ENCODE assay signal across 8 mouse cellular contexts in the genomic region with DNA sequence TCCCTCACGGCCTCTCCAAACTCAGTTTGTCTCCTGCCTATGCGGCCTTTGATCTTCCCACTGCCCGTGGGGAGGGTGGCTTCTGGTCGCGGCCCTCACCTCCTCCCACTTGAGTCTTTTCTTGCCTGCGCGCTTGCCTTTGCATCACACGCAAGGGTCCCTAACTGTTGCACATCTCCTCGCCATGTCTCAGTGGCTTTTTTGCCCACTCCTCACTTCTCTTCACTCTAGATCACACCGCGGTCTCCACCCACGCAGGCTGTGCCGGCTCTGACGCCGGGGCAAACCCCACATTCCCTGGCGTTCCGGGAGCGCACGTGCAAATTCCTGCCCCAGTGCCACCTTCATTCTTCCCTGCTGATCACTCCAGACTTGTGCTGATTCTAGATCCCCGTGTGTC. TPM values are rescaled to one million over a fixed set of nuclear protein-coding genes. Genes with fewer than 3 reads are reported as not detected.
DNase-seq lines count a peak whose midpoint lies in the region; ATAC-seq and TF ChIP-seq lines count a peak whose summit lies in the region.

No protein-coding gene starts in this region.

- no peaks in the 10 kb centered on the region for H3K27me3 ChIP-seq in embryonic facial prominence, embryonic 12.5 days
- no peaks in the 10 kb centered on the region for H3K27me3 ChIP-seq in hindbrain, embryonic 10.5 days (ENCODE audit: insufficient read depth, poor library complexity, severe bottlenecking)
- H3K27me3 ChIP-seq in limb, embryonic 14.5 days (ENCODE audit: control insufficient read depth, insufficient read depth, low read length), result no peaks in the 10 kb centered on the region
- no peaks in the 10 kb centered on the region for H3K27me3 ChIP-seq in myocyte (ENCODE audit: control insufficient read depth, insufficient read depth, insufficient read length)

- no peak for DNase-seq in cerebellum, postnatal 14 days
- peak; percentile 65 for DNase-seq in 3T3-L1 (ENCODE audit: low read depth, low spot score)
- DNase-seq in hindbrain, embryonic 10.5 days (ENCODE audit: low spot score), result no peak
- DNase-seq in limb, embryonic 14.5 days (ENCODE audit: low spot score), result no peak
- no peak for DNase-seq in cerebellum, postnatal 25 days

- H3K36me3 ChIP-seq in embryonic facial prominence, embryonic 12.5 days, result peaks cover 35% of the 10 kb centered on the region
- peaks cover 64% of the 10 kb centered on the region for H3K36me3 ChIP-seq in hindbrain, embryonic 10.5 days
- peaks cover 47% of the 10 kb centered on the region for H3K36me3 ChIP-seq in limb, embryonic 14.5 days (ENCODE audit: control insufficient read depth, insufficient read depth, low read length)
- H3K36me3 ChIP-seq in myocyte (ENCODE audit: control insufficient read depth, insufficient read depth), result peaks cover 19% of the 10 kb centered on the region

- peaks cover 22% of the 10 kb centered on the region for H3K4me1 ChIP-seq in embryonic facial prominence, embryonic 12.5 days
- peaks cover 27% of the 10 kb centered on the region for H3K4me1 ChIP-seq in hindbrain, embryonic 10.5 days (replicated peaks)
- peaks cover 12% of the 10 kb centered on the region for H3K4me1 ChIP-seq in limb, embryonic 14.5 days (ENCODE audit: control insufficient read depth, insufficient read depth, low read length)

- no peak for TF ChIP-seq POLR2A in limb, embryonic 14.5 days (IDR thresholded peaks at IDR 0.05; ENCODE audit: borderline replicate concordance, extremely low read depth, insufficient read depth, insufficient read length)
- TF ChIP-seq POLR2A in myocyte (IDR thresholded peaks at IDR 0.05; ENCODE audit: insufficient read length, low read depth), result no peak

- under 1% methylated on average over 20 of the region's 20 CpGs for WGBS in embryonic facial prominence, embryonic 12.5 days
- WGBS in hindbrain, embryonic 10.5 days, result under 1% methylated on average over 20 of the region's 20 CpGs
- WGBS in limb, embryonic 14.5 days, result under 1% methylated on average over 20 of the region's 20 CpGs

- H3K4me3 ChIP-seq in embryonic facial prominence, embryonic 12.5 days, result peak overlapping the region; percentile 88
- peak overlapping the region; percentile 93 for H3K4me3 ChIP-seq in hindbrain, embryonic 10.5 days
- peak overlapping the region; percentile 90 for H3K4me3 ChIP-seq in limb, embryonic 14.5 days (replicated peaks; ENCODE audit: low read length)
- peak overlapping the region; percentile 99 for H3K4me3 ChIP-seq in myocyte

- H3K27ac ChIP-seq in embryonic facial prominence, embryonic 12.5 days, result peak overlapping the region; percentile 82
- peak overlapping the region; percentile 92 for H3K27ac ChIP-seq in hindbrain, embryonic 10.5 days
- peak overlapping the region; percentile 64 for H3K27ac ChIP-seq in limb, embryonic 14.5 days (replicated peaks; ENCODE audit: low read depth, low read length)

- H3K79me2 ChIP-seq in myocyte (ENCODE audit: control insufficient read depth, insufficient read depth), result peaks cover 62% of the 10 kb centered on the region

- H3K9me3 ChIP-seq in embryonic facial prominence, embryonic 12.5 days, result no peaks in the 10 kb centered on the region
- no peaks in the 10 kb centered on the region for H3K9me3 ChIP-seq in hindbrain, embryonic 10.5 days
- no peaks in the 10 kb centered on the region for H3K9me3 ChIP-seq in limb, embryonic 14.5 days (ENCODE audit: control insufficient read depth, low read length)

- peak; percentile 43; the same call in 1 of the 2 replicates for ATAC-seq in cerebellum, adult (ENCODE audit: insufficient number of reproducible peaks, low FRiP score, low TSS enrichment)
- peak; percentile 28; the same call in 1 of the 2 replicates for ATAC-seq in embryonic facial prominence, embryonic 12.5 days (ENCODE audit: insufficient number of reproducible peaks, insufficient read depth, low FRiP score, low TSS enrichment)
- ATAC-seq in limb, embryonic 14.5 days (ENCODE audit: low FRiP score, low read depth), result no peak; the same call in 1 of the 2 replicates

- peak overlapping the region; percentile 93 for H3K9ac ChIP-seq in embryonic facial prominence, embryonic 12.5 days
- H3K9ac ChIP-seq in limb, embryonic 14.5 days (ENCODE audit: low read depth, low read length, severe bottlenecking), result peak overlapping the region; percentile 83

- peak overlapping the region; percentile 88 for H3K4me2 ChIP-seq in embryonic facial prominence, embryonic 12.5 days (replicated peaks)
- H3K4me2 ChIP-seq in limb, embryonic 14.5 days (replicated peaks; ENCODE audit: low read depth, low read length, severe bottlenecking), result peak overlapping the region; percentile 84
- H3K4me2 ChIP-seq in myocyte (ENCODE audit: low read depth), result peak overlapping the region; percentile 86

- H3ac ChIP-seq in myocyte (ENCODE audit: control insufficient read depth, insufficient read length), result peak overlapping the region; percentile 52

TF ChIP-seq in myocyte, 11 proteins besides CTCF, POLR2A, EP300 and RAD21:
- TF ChIP-seq CEBPB (IDR thresholded peaks at IDR 0.05; ENCODE audit: insufficient read depth, poor library complexity, severe bottlenecking) (no peak), E2F4 (IDR thresholded peaks at IDR 0.05; ENCODE audit: insufficient read depth) (no peak), MAX (IDR thresholded peaks at IDR 0.05; ENCODE audit: low read depth) (no peak), USF1 (IDR thresholded peaks at IDR 0.05; ENCODE audit: low read depth) (no peak), TCF12 (IDR thresholded peaks at IDR 0.05; ENCODE audit: insufficient read depth, poor library complexity, severe bottlenecking) (no peak), TCF3 (IDR thresholded peaks at IDR 0.05; ENCODE audit: insufficient read length, low read depth) (no peak), MYOG (IDR thresholded peaks at IDR 0.05; ENCODE audit: control insufficient read depth in 1 of 3, insufficient read depth in 1 of 3, insufficient read length in 2 of 3, low read depth in 2 of 3) (no peak), MYOD1 (IDR thresholded peaks at IDR 0.05; ENCODE audit: control insufficient read depth in 1 of 3, insufficient read length in 2 of 3, low read depth in 2 of 3) (no peak), SRF (IDR thresholded peaks at IDR 0.05; ENCODE audit: control insufficient read depth, insufficient read length, low read depth) (no peak), REST (IDR thresholded peaks at IDR 0.05; ENCODE audit: insufficient read depth, insufficient read length) (no peak), POLR2AphosphoS2 (IDR thresholded peaks at IDR 0.05; ENCODE audit: insufficient read length, low read depth) (no peak)

RNA-seq across cellular contexts. Expression of a gene that starts 0.5 kb away (rescaled TPM):
- 56.3 and 57.3 TPM in 2 replicates for polyA plus RNA-seq in embryonic facial prominence, embryonic 12.5 days (2016; fragmentation: Nextera tagmentation; extraction: Ambion mirVana)
- polyA plus RNA-seq in hindbrain, embryonic 10.5 days (2016; fragmentation: Nextera tagmentation; extraction: Ambion mirVana), result 59.2 and 66.8 TPM in 2 replicates
- 49.7 and 52.8 TPM in 2 replicates for polyA plus RNA-seq in limb, embryonic 14.5 days (2012; rRNA removed)
- 45.0 and 48.8 TPM in 2 replicates for polyA plus RNA-seq in limb, embryonic 14.5 days (2014; fragmentation: Nextera tagmentation; extraction: Ambion mirVana)
- polyA plus RNA-seq in myocyte (2012; fragmentation: generic; extraction: Trizol), result 31.9 TPM

RNA-seq across cellular contexts. Expression of a gene that starts 0.6 kb away (rescaled TPM):
- 16.3 and 16.6 TPM in 2 replicates for polyA plus RNA-seq in embryonic facial prominence, embryonic 12.5 days (2016; fragmentation: Nextera tagmentation; extraction: Ambion mirVana)
- 13.0 and 13.1 TPM in 2 replicates for polyA plus RNA-seq in hindbrain, embryonic 10.5 days (2016; fragmentation: Nextera tagmentation; extraction: Ambion mirVana)
- polyA plus RNA-seq in limb, embryonic 14.5 days (2012; rRNA removed), result 15.0 and 15.7 TPM in 2 replicates
- polyA plus RNA-seq in limb, embryonic 14.5 days (2014; fragmentation: Nextera tagmentation; extraction: Ambion mirVana), result 9.2 and 11.7 TPM in 2 replicates
- polyA plus RNA-seq in myocyte (2012; fragmentation: generic; extraction: Trizol), result 6.0 TPM

RNA-seq across cellular contexts. Expression of a gene that starts 42.2 kb away (rescaled TPM):
- polyA plus RNA-seq in embryonic facial prominence, embryonic 12.5 days (2016; fragmentation: Nextera tagmentation; extraction: Ambion mirVana), result 48.8 and 50.2 TPM in 2 replicates
- polyA plus RNA-seq in hindbrain, embryonic 10.5 days (2016; fragmentation: Nextera tagmentation; extraction: Ambion mirVana), result 32.6 and 37.8 TPM in 2 replicates
- polyA plus RNA-seq in limb, embryonic 14.5 days (2012; rRNA removed), result 166 and 177 TPM in 2 replicates
- polyA plus RNA-seq in limb, embryonic 14.5 days (2014; fragmentation: Nextera tagmentation; extraction: Ambion mirVana), result 29.8 and 38.3 TPM in 2 replicates
- 125 TPM for polyA plus RNA-seq in myocyte (2012; fragmentation: generic; extraction: Trizol)

RNA-seq across cellular contexts. Expression of a gene that starts 44.8 kb away (rescaled TPM):
- polyA plus RNA-seq in embryonic facial prominence, embryonic 12.5 days (2016; fragmentation: Nextera tagmentation; extraction: Ambion mirVana), result 100 and 102 TPM in 2 replicates
- polyA plus RNA-seq in hindbrain, embryonic 10.5 days (2016; fragmentation: Nextera tagmentation; extraction: Ambion mirVana), result 107 and 135 TPM in 2 replicates
- 112 and 120 TPM in 2 replicates for polyA plus RNA-seq in limb, embryonic 14.5 days (2012; rRNA removed)
- 87.5 and 98.4 TPM in 2 replicates for polyA plus RNA-seq in limb, embryonic 14.5 days (2014; fragmentation: Nextera tagmentation; extraction: Ambion mirVana)
- 105 TPM for polyA plus RNA-seq in myocyte (2012; fragmentation: generic; extraction: Trizol)

RNA-seq across cellular contexts. Expression of a gene that starts 44.8 kb away (rescaled TPM):
- 82.5 and 86.2 TPM in 2 replicates for polyA plus RNA-seq in embryonic facial prominence, embryonic 12.5 days (2016; fragmentation: Nextera tagmentation; extraction: Ambion mirVana)
- polyA plus RNA-seq in hindbrain, embryonic 10.5 days (2016; fragmentation: Nextera tagmentation; extraction: Ambion mirVana), result 73.1 and 85.0 TPM in 2 replicates
- polyA plus RNA-seq in limb, embryonic 14.5 days (2012; rRNA removed), result 92.5 and 136 TPM in 2 replicates
- 134 and 142 TPM in 2 replicates for polyA plus RNA-seq in limb, embryonic 14.5 days (2014; fragmentation: Nextera tagmentation; extraction: Ambion mirVana)
- polyA plus RNA-seq in myocyte (2012; fragmentation: generic; extraction: Trizol), result 112 TPM
